ENCODE assay signal across 7 mouse cellular contexts in the genomic region with DNA sequence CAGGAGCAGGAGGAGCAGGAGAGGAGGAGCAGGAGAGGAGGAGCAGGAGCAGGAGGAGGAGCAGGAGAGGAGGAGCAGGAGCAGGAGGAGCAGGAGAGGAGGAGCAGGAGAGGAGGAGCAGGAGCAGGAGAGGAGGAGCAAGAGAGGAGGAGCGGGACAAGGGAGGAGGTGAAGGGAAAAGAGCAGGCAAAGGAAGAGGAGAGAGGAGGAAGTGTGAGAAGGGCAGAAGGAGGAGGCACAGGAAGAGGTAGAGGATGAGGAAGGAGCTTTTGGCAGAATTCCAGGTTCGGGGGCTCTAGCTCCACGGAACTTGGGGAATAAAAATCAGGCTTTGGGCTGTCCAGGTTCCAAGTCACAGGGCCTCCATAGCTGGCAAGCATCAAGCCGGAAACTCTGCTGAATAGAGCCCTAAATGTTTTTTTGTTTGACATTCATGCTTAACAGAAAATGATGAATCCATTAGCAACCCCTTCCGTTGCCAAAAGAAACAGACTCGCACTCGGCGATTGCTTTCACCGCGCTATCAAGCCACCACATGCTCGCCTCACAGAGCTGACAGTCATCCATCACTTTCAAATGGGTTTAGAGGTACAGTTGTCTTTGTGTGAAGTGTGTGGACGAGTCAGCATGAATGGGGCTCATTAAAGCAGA.
A peak's percentile ranks its signal among the peaks of the same experiment; 100 is the strongest.
DNase-seq lines count a peak whose midpoint lies in the region; ATAC-seq and TF ChIP-seq lines count a peak whose summit lies in the region.

No protein-coding gene starts in this region.

- H3K27ac ChIP-seq in forebrain, embryonic 10.5 days = peak overlapping the region; percentile 51
- no peak overlapping the region for H3K27ac ChIP-seq in hindbrain, embryonic 16.5 days (ENCODE audit: low read depth, low read length)
- no peak overlapping the region for H3K27ac ChIP-seq in stomach, embryonic 15.5 days
- H3K27ac ChIP-seq in thymus, adult 2 months (ENCODE audit: control insufficient read depth, insufficient read depth, low read length) = no peak overlapping the region

- H3K79me2 ChIP-seq in C2C12 (ENCODE audit: control insufficient read depth, insufficient read depth) = no peaks in the 10 kb centered on the region

- H3K27me3 ChIP-seq in C2C12 (ENCODE audit: control insufficient read depth, insufficient read depth, insufficient read length) = no peaks in the 10 kb centered on the region
- peaks cover 6% of the 10 kb centered on the region for H3K27me3 ChIP-seq in forebrain, embryonic 10.5 days (ENCODE audit: poor library complexity, severe bottlenecking)
- H3K27me3 ChIP-seq in hindbrain, embryonic 16.5 days (replicated peaks; ENCODE audit: control insufficient read depth, insufficient read depth, low read length) = no peaks in the 10 kb centered on the region
- no peaks in the 10 kb centered on the region for H3K27me3 ChIP-seq in stomach, embryonic 15.5 days (replicated peaks)
- no peaks in the 10 kb centered on the region; the same call in 1 of the 2 replicates for H3K27me3 ChIP-seq in thymus, adult 2 months (ENCODE audit: control insufficient read depth, insufficient read depth, low read length)

- DNase-seq in Muller cell, postnatal 12 days (ENCODE audit: inconsistent ontology term) = peak; percentile 90
- DNase-seq in forebrain, embryonic 10.5 days (ENCODE audit: extremely low spot score, low spot score) = peak; percentile 37
- peak; percentile 17 for DNase-seq in left cerebral cortex, postnatal 4 days
- DNase-seq in thymus, adult 2 months = no peak

- H3K9ac ChIP-seq in hindbrain, embryonic 16.5 days (ENCODE audit: low read depth, low read length) = no peak overlapping the region
- no peak overlapping the region for H3K9ac ChIP-seq in stomach, embryonic 15.5 days

- peak overlapping the region; percentile 25 for H3ac ChIP-seq in C2C12 (ENCODE audit: control insufficient read depth, insufficient read length, low read depth)

- peaks cover 27% of the 10 kb centered on the region for H3K4me1 ChIP-seq in forebrain, embryonic 10.5 days
- no peaks in the 10 kb centered on the region for H3K4me1 ChIP-seq in hindbrain, embryonic 16.5 days (ENCODE audit: control insufficient read depth, insufficient read depth, low read depth, low read length)
- H3K4me1 ChIP-seq in stomach, embryonic 15.5 days = no peaks in the 10 kb centered on the region
- H3K4me1 ChIP-seq in thymus, adult 2 months (replicated peaks; ENCODE audit: control insufficient read depth, insufficient read depth, low read length) = no peaks in the 10 kb centered on the region; the same call in 1 of the 2 replicates

- no peaks in the 10 kb centered on the region for H3K36me3 ChIP-seq in C2C12 (ENCODE audit: control insufficient read depth, insufficient read depth)
- H3K36me3 ChIP-seq in forebrain, embryonic 10.5 days (replicated peaks) = no peaks in the 10 kb centered on the region
- H3K36me3 ChIP-seq in hindbrain, embryonic 16.5 days (ENCODE audit: control insufficient read depth, insufficient read depth, low read length) = no peaks in the 10 kb centered on the region
- H3K36me3 ChIP-seq in stomach, embryonic 15.5 days = no peaks in the 10 kb centered on the region
- no peaks in the 10 kb centered on the region for H3K36me3 ChIP-seq in thymus, adult 2 months (ENCODE audit: control insufficient read depth, insufficient read depth, low read length)

- H3K79me3 ChIP-seq in C2C12 (ENCODE audit: low read depth) = no peaks in the 10 kb centered on the region

- peak; percentile 91 for ATAC-seq in hindbrain, embryonic 16.5 days
- ATAC-seq in stomach, embryonic 15.5 days (ENCODE audit: insufficient read depth, low FRiP score, low read depth) = peak; percentile 77; the same call in 1 of the 2 replicates

- no peak for TF ChIP-seq POLR2A in thymus, adult 2 months (IDR thresholded peaks at IDR 0.05; ENCODE audit: control insufficient read depth, extremely low read depth, insufficient read depth, low read length, poor library complexity)

- TF ChIP-seq CTCF in C2C12 (IDR thresholded peaks at IDR 0.05; ENCODE audit: control insufficient read depth, insufficient read depth, insufficient read length) = no peak
- TF ChIP-seq CTCF in thymus, adult 2 months (IDR thresholded peaks at IDR 0.05; ENCODE audit: borderline replicate concordance, control insufficient read depth, extremely low read depth, insufficient read depth, low read length, poor library complexity) = no peak

- intact Hi-C loops in left cerebral cortex, postnatal 4 days (cut with DNase I) = no loop called here

- peaks cover 3% of the 10 kb centered on the region; the same call in 1 of the 2 replicates for H3K9me3 ChIP-seq in forebrain, embryonic 10.5 days
- no peaks in the 10 kb centered on the region for H3K9me3 ChIP-seq in hindbrain, embryonic 16.5 days (ENCODE audit: control insufficient read depth, low read length)
- no peaks in the 10 kb centered on the region for H3K9me3 ChIP-seq in stomach, embryonic 15.5 days

- H3K4me2 ChIP-seq in hindbrain, embryonic 16.5 days (ENCODE audit: low read length) = peak overlapping the region; percentile 20
- peak overlapping the region; percentile 39 for H3K4me2 ChIP-seq in stomach, embryonic 15.5 days

- WGBS in forebrain, embryonic 10.5 days = 55% methylated on average over 12 of the region's 12 CpGs
- WGBS in hindbrain, embryonic 16.5 days = 12% methylated on average over 12 of the region's 12 CpGs
- 9% methylated on average over 12 of the region's 12 CpGs for WGBS in stomach, embryonic 15.5 days
- WGBS in thymus, adult 2 months = 11% methylated on average over 12 of the region's 12 CpGs

- peak overlapping the region; percentile 28 for H3K4me3 ChIP-seq in C2C12 (ENCODE audit: insufficient read depth, poor library complexity, severe bottlenecking)
- no peak overlapping the region for H3K4me3 ChIP-seq in forebrain, embryonic 10.5 days
- H3K4me3 ChIP-seq in hindbrain, embryonic 16.5 days (ENCODE audit: low read length) = peak overlapping the region; percentile 1; the same call in 1 of the 2 replicates
- peak overlapping the region; percentile 8; the same call in 1 of the 2 replicates for H3K4me3 ChIP-seq in stomach, embryonic 15.5 days (replicated peaks)
- H3K4me3 ChIP-seq in thymus, adult 2 months (ENCODE audit: control insufficient read depth, insufficient read depth, low read length) = no peak overlapping the region

TF ChIP-seq in C2C12, 6 proteins besides CTCF, POLR2A, EP300 and RAD21:
- TF ChIP-seq USF1 (IDR thresholded peaks at IDR 0.05; ENCODE audit: low read depth) = no peak
- TF ChIP-seq FOSL1 (IDR thresholded peaks at IDR 0.05; ENCODE audit: insufficient read depth, low read length, poor library complexity, severe bottlenecking) = no peak
- no peak for TF ChIP-seq MYOG (IDR thresholded peaks at IDR 0.05; ENCODE audit: control insufficient read depth, extremely low read depth, insufficient read length)
- no peak for TF ChIP-seq CEBPB (IDR thresholded peaks at IDR 0.05; ENCODE audit: low read depth)
- no peak for TF ChIP-seq MAX (IDR thresholded peaks at IDR 0.05)
- TF ChIP-seq MYOD1 (IDR thresholded peaks at IDR 0.05; ENCODE audit: control insufficient read depth, insufficient read length, low read depth) = no peak

Comparison
In these comparisons a context has a peak if more than half of its experiments do, and no peak if none do; other contexts are left out.
1. H3K4me3 ChIP-seq: peak in C2C12 (single experiment), hindbrain, embryonic 16.5 days (single experiment) and stomach, embryonic 15.5 days (single experiment); none in forebrain, embryonic 10.5 days (single experiment) and thymus, adult 2 months (single experiment).